Mouse (Mus musculus) monocyte, adult 5-6 weeks (primary cell): ENCODE data around the gene Sugp2. TPM values are rescaled to one million over a fixed set of nuclear protein-coding genes. Genes with fewer than 3 reads are reported as not detected.

Experiments used
- ATAC-seq: fragments of 153-309, 156-312 bp; replicated peaks from 2 replicates; pipeline ENCODE4 v1.8.0; 2017; ENCODE audit warnings: mild to moderate bottlenecking; ENCODE audit not compliant: low TSS enrichment, insufficient number of reproducible peaks, severe bottlenecking, poor library complexity, low FRiP score
- total RNA-seq: library from RNA; stranded (forward); fragments of 200-1000, 200-491, 200-594 nt; gene quantifications from 3 replicates; pipeline ENCODE4 v1.2.3, GENCODE M21; 2017

The Sugp2 gene
- total RNA-seq, 1 experiment from 2014 or later, result 21.6 TPM

GRCm38 (mm10) chr8:70315624-70316510, 81.8 kb downstream of the Sugp2 start, which contains the start of gene Cers1:
Cers1 (plus strand) TSS chr8:70315775.
- no peak for ATAC-seq

GRCm38 (mm10) chr8:70316511-70317504, 82.8 kb downstream of the Sugp2 start:
- ATAC-seq, result no peak

GRCm38 (mm10) chr8:70317872-70318271, 83.8 kb downstream of the Sugp2 start:
- no peak for ATAC-seq

GRCm38 (mm10) chr8:70323716-70324115, 89.7 kb downstream of the Sugp2 start:
- no peak for ATAC-seq

- ATAC-seq, result no peak
Measured at GRCm38 (mm10) chr8:70327512-70327911, 93.5 kb downstream of the Sugp2 start.

GRCm38 (mm10) chr8:70329124-70329834, 95.3 kb downstream of the Sugp2 start, which contains the start of gene Gdf1:
Gdf1 (plus strand) TSS chr8:70329817.
- no peak for ATAC-seq

Other genes with a start within 250 kb of the Sugp2 start
- 65.6 to 93.7 TPM (median 68.3 TPM) in 3 replicates for gene Gatad2a, start 237.8 kb upstream of the Sugp2 start, total RNA-seq
- 58.1 to 68.4 TPM (median 66.0 TPM) in 3 replicates for gene Mau2, start 191.5 kb upstream of the Sugp2 start, total RNA-seq
- 32.1 to 49.3 TPM (median 38.7 TPM) in 3 replicates for gene Sugp1, start 191.4 kb upstream of the Sugp2 start, total RNA-seq
- gene Tm6sf2, start 161.3 kb upstream of the Sugp2 start, total RNA-seq, result 3.2 to 3.9 TPM in 2 of 3 replicates, not detected in the other
- not detected in 3 replicates for gene Hapln4, start 150.8 kb upstream of the Sugp2 start, total RNA-seq
- gene Ncan, start 113.4 kb upstream of the Sugp2 start, total RNA-seq, result not detected in 3 replicates
- gene Nr2c2ap, start 102.9 kb upstream of the Sugp2 start, total RNA-seq, result 6.0 to 12.0 TPM (median 11.1 TPM) in 3 replicates
- gene Rfxank, start 95.1 kb upstream of the Sugp2 start, total RNA-seq, result 12.5 to 17.9 TPM (median 17.8 TPM) in 3 replicates
- gene Borcs8, start 94.7 kb upstream of the Sugp2 start, total RNA-seq, result 60.6 to 63.2 TPM (median 61.3 TPM) in 3 replicates
- gene Mef2b, start 94.5 kb upstream of the Sugp2 start, total RNA-seq, result 0.78 to 1.5 TPM in 2 of 3 replicates, not detected in the other
- gene Tmem161a, start 61.9 kb upstream of the Sugp2 start, total RNA-seq, result 4.2 to 14.5 TPM (median 9.0 TPM) in 3 replicates
- 0.32 to 1.4 TPM in 2 of 3 replicates, not detected in the other for gene Slc25a42, start 21.9 kb upstream of the Sugp2 start, total RNA-seq
- gene Armc6, start 240 bp downstream of the Sugp2 start, total RNA-seq, result 1.7 to 8.4 TPM (median 2.9 TPM) in 3 replicates
- gene Homer3, start 48.6 kb downstream of the Sugp2 start, total RNA-seq, result 2.0 to 3.7 TPM (median 3.4 TPM) in 3 replicates
- 74.6 to 94.0 TPM (median 75.3 TPM) in 3 replicates for gene Ddx49, start 68.3 kb downstream of the Sugp2 start, total RNA-seq
- gene Cope, start 68.3 kb downstream of the Sugp2 start, total RNA-seq, result 79.7 to 131 TPM (median 108 TPM) in 3 replicates
- gene Cers1, start 81.5 kb downstream of the Sugp2 start, total RNA-seq, result not detected in 3 replicates
- not detected in 3 replicates for gene Gdf1, start 95.6 kb downstream of the Sugp2 start, total RNA-seq
- 21.5 to 44.5 TPM (median 27.6 TPM) in 3 replicates for gene Upf1, start 119.1 kb downstream of the Sugp2 start, total RNA-seq
- gene Comp, start 139.3 kb downstream of the Sugp2 start, total RNA-seq, result 0.11 to 4.1 TPM (median 0.19 TPM) in 3 replicates
- gene Crtc1, start 205.4 kb downstream of the Sugp2 start, total RNA-seq, result 1.8 to 7.0 TPM (median 6.5 TPM) in 3 replicates
- 3.3 to 8.3 TPM (median 3.4 TPM) in 3 replicates for gene Klhl26, start 242.7 kb downstream of the Sugp2 start, total RNA-seq